Mouse (Mus musculus) heart, embryonic 14.5 days (tissue): ENCODE measurements around the gene Tmbim1. TPM values are rescaled to one million over a fixed set of nuclear protein-coding genes. Genes with fewer than 3 reads are reported as not detected.

Experiments
- ATAC-seq: fragments of 200-750 bp; cut with Nextera tagmentation; 2 replicates; pipeline ENCODE4 v1.8.0; 2017; ENCODE audit warnings: low read depth, moderate TSS enrichment; ENCODE audit not compliant: insufficient number of reproducible peaks, insufficient read depth, low FRiP score
- H3K27ac ChIP-seq, 2 experiments: fragments of 200-500 bp in 1 of 2; fragments of 300-500 bp in 1 of 2; sonication (generic) in 1 of 2; replicated peaks in 1 of 2; 2 replicates each; pipeline ENCODE4 v1.5.1; 2012 to 2014; ENCODE audit warnings: low read depth in 2 of 2, low read length in 2 of 2, control low read depth in 1 of 2, mild to moderate bottlenecking in 1 of 2, mixed read lengths in 1 of 2; ENCODE audit not compliant: control insufficient read depth in 1 of 2, insufficient read depth in 1 of 2
- H3K27me3 ChIP-seq: fragments of 300-500 bp; sonication (generic); 2 replicates; pipeline ENCODE4 v1.6.1; 2014; ENCODE audit warnings: mild to moderate bottlenecking, low read length, control low read depth; ENCODE audit not compliant: control insufficient read depth, insufficient read depth
- H3K36me3 ChIP-seq: fragments of 300-500 bp; sonication (generic); 2 replicates; pipeline ENCODE4 v1.6.1; 2014; ENCODE audit warnings: mild to moderate bottlenecking, control low read depth, low read length, mixed read lengths; ENCODE audit not compliant: control insufficient read depth, insufficient read depth
- H3K4me1 ChIP-seq, 2 experiments: fragments of 200-500 bp in 1 of 2; fragments of 300-500 bp in 1 of 2; sonication (generic) in 1 of 2; 2 replicates each; pipeline ENCODE4 v1.6.1; 2012 to 2014; ENCODE audit warnings: low read length in 2 of 2, control low read depth in 1 of 2, mixed read lengths in 1 of 2; ENCODE audit not compliant: control insufficient read depth in 2 of 2, insufficient read depth in 2 of 2
- H3K4me2 ChIP-seq: fragments of 300-500 bp; sonication (generic); 2 replicates; pipeline ENCODE4 v1.6.1; 2014; ENCODE audit warnings: mild to moderate bottlenecking, low read length
- H3K4me3 ChIP-seq, 2 experiments: fragments of 200-500 bp in 1 of 2; fragments of 300-500 bp in 1 of 2; sonication (generic) in 1 of 2; 2 replicates each; pipeline ENCODE4 v1.5.1; 2012 to 2014; ENCODE audit warnings: low read length in 2 of 2, mild to moderate bottlenecking in 2 of 2, control low read depth in 1 of 2, low read depth in 1 of 2, moderate library complexity in 1 of 2; ENCODE audit not compliant: control insufficient read depth in 1 of 2, insufficient read depth in 1 of 2
- H3K9ac ChIP-seq: fragments of 300-500 bp; sonication (generic); 2 replicates; pipeline ENCODE4 v1.6.1; 2014; ENCODE audit warnings: mild to moderate bottlenecking, low read length
- H3K9me3 ChIP-seq: fragments of 300-500 bp; sonication (generic); 2 replicates; pipeline ENCODE4 v1.6.1; 2016; ENCODE audit warnings: low read length, control low read depth; ENCODE audit not compliant: control insufficient read depth
- WGBS: fragments of 180-500 bp; shearing (Covaris S2); extraction: QIAGEN DNeasy Blood & Tissue Kit; methylation state at CpG from one replicate; pipeline ENCODE4 v1.1.7; 2014; 5-methylcytosine and 5-hydroxymethylcytosine counted together
- polyA plus RNA-seq: library from polyadenylated mRNA; unstranded; fragments of >200 nt; fragmentation: Nextera tagmentation; extraction: Ambion mirVana; gene quantifications from 2 replicates; pipeline ENCODE4 v1.2.1, GENCODE M21; 2014

The Tmbim1 gene
- polyA plus RNA-seq, 1 experiment from 2014 or later = 40.5 TPM

DNA sequence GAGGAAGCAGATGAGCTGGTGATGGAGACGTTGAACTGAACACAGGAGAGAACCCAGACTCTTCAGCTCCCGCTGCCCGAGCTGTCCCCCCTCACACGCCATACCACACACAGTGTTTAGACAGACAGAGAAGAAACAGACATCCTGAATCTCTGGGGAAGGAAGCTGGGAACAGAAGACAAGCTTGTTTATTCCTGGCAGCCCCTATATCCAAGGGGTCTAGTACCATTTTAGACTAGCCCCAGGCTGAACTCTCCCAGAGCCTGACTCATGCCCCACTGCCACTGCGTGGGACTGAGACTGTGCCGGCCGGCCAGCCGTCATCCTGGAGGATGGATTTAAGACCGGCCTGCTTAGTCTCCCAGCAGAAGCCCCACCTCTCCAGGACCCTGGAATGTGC is 30.4 kb downstream of the Tmbim1 start:
- Histone ChIP-seq H3K27me3 (no peaks in the 10 kb centered on the region), H3K9ac (no peak overlapping the region), H3K4me3 (no peak overlapping the region), H3K9me3 (no peaks in the 10 kb centered on the region), H3K36me3 (peaks cover 13% of the 10 kb centered on the region), H3K27ac (peak overlapping the region; percentile 19 to 34; a peak in 3 of 4 replicates), H3K4me2 (peak overlapping the region; percentile 3; the same call in 1 of the 2 replicates), H3K4me1 (peaks cover 26 to 55% of the 10 kb centered on the region in 2 experiments)
- WGBS = 4% methylated on average over 9 of the region's 9 CpGs
- ATAC-seq = peak; percentile 45

DNA sequence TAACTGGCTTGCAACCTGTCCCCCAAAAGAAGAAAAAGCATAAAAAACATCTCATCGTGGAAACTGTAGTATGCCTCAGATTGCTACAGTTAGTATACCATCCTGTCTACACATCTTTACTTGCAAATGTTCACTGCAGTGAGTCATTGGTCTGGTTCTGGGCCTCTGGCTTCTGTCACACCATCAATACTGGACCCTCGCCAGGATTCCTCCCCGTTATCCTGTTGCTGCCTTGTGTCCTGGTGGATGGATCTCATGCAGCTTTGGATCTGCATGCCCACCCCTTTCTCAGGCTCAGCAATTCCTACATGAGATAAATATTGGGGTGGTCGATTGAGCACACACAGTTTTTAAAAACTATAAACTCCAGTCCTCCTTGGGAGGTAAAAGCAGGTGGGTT is 33.8 kb downstream of the Tmbim1 start:
- H3K4me1 ChIP-seq = peaks cover 18 to 52% of the 10 kb centered on the region in 2 experiments
- no peaks in the 10 kb centered on the region for H3K27me3 ChIP-seq
- H3K36me3 ChIP-seq = peaks cover 26% of the 10 kb centered on the region
- H3K27ac ChIP-seq = peak overlapping the region in 1 of 2 experiments; percentile 61; a peak in 2 of 4 replicates
- ATAC-seq = no peak
- H3K9ac ChIP-seq = no peak overlapping the region
- 8% methylated on average over 4 of the region's 4 CpGs for WGBS
- no peaks in the 10 kb centered on the region for H3K9me3 ChIP-seq
- no peak overlapping the region for H3K4me3 ChIP-seq
- H3K4me2 ChIP-seq = no peak overlapping the region

DNA sequence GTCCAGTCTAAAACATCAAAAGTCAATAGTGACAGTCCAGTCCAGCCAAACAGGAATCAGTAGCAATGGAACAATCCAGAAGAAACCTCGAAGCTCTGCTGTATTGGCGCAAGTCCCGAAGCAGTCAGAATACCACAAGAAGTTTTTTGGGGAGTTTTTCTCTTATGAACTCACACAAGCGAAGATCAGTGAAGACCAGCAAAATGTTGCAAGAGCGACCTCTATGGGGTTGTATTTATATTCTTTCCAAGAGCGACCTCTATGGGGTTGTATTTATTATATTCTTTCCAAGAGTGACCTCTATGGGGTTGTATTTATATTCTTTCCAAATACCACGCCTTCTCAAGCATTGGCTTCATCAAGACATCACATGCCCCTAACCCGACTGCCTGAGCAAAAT is 36.7 kb downstream of the Tmbim1 start:
- 89% methylated on average over 8 of the region's 8 CpGs for WGBS
- no peak overlapping the region for H3K4me3 ChIP-seq
- no peaks in the 10 kb centered on the region for H3K9me3 ChIP-seq
- H3K36me3 ChIP-seq = peaks cover 55% of the 10 kb centered on the region
- peaks cover 3 to 29% of the 10 kb centered on the region in 2 experiments for H3K4me1 ChIP-seq
- H3K27me3 ChIP-seq = no peaks in the 10 kb centered on the region
- H3K9ac ChIP-seq = no peak overlapping the region
- H3K4me2 ChIP-seq = no peak overlapping the region
- no peak overlapping the region for H3K27ac ChIP-seq
- no peak for ATAC-seq

DNA sequence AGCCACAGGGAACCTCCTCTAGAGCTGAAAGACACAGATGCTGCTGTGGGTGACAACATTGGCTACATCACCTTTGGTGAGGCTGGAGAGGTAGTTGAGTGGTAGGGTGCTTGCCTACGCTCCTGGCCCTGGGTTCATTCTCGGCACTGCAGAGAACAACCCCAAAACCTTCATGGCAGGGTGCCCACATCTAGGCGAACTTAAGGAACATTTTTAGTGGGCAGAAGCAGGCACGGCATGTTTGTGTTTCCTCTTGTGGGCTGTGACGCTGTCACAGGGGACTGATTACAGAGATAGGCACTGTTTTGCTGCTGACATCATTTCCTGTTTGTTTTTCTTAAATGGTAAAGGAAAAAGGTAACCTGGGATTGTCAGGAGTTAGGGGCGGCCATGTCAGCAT is 42.9 kb downstream of the Tmbim1 start:
- H3K4me2 ChIP-seq = no peak overlapping the region
- no peak overlapping the region for H3K4me3 ChIP-seq
- H3K27ac ChIP-seq = no peak overlapping the region; a peak in 1 of 4 replicates
- no peaks in the 10 kb centered on the region for H3K27me3 ChIP-seq
- H3K4me1 ChIP-seq = peaks cover 0 to 2% of the 10 kb centered on the region in 2 experiments; a peak in 1 of 4 replicates
- H3K36me3 ChIP-seq = peaks cover 95% of the 10 kb centered on the region
- H3K9me3 ChIP-seq = no peaks in the 10 kb centered on the region
- ATAC-seq = no peak
- WGBS = 68% methylated on average over 6 of the region's 6 CpGs
- no peak overlapping the region for H3K9ac ChIP-seq

DNA sequence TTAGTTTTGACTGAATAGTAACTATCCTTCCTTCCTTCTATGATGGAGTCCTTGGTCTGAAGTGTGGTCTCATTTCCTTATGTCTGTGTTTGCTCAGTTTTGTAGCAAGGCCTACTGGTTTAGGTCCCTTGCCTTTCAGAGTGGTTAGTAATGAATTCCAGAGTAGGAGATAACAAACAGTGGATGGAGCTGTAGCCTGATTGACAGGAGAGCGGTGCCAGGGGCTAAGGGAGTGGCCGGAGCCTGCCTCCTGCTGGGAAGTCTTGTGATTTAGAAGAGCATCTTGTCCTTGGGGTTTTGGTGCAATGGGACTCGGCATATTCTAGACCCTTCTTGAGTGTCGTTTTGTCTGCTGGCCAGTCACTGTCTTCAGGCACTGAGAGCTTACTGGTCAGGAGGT is 48.6 kb downstream of the Tmbim1 start:
- 26% methylated on average over 4 of the region's 4 CpGs for WGBS
- Histone ChIP-seq H3K4me3 (no peak overlapping the region), H3K27ac (peak overlapping the region; percentile 28 to 57), H3K4me2 (no peak overlapping the region), H3K9ac (no peak overlapping the region), H3K36me3 (peaks cover 95% of the 10 kb centered on the region), H3K27me3 (no peaks in the 10 kb centered on the region), H3K4me1 (peaks cover 6 to 15% of the 10 kb centered on the region in 2 experiments), H3K9me3 (no peaks in the 10 kb centered on the region)
- ATAC-seq = no peak

DNA sequence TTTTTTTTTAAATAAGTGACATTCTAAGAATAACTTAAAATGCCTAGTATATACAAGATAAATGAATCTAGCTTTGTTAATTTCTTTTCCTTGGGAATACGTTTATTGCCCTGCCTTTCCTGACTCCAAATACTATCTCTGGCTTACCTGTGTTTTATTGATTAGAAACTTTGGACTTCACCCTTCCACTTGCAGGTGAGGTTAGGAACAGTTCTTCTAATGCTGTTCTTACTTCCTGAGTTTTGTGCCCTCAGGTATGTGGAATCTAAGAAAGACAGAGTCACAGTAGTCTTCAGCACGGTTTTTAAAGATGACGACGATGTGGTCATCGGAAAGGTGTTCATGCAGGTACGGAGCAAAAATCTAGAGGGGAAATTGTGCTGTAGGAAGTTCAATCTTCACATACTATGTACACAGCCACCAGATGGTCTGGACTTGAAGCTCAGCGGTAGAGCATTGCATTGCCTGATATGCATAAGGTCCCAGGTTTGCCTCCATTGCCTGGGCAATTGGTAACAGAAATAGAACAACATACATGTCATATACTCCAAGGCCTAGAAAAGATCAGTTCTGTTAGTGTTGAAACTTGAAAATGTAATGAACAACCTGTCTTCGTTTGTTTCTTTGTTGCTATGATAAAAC is 49.6 kb downstream of the Tmbim1 start:
- no peaks in the 10 kb centered on the region for H3K27me3 ChIP-seq
- no peak overlapping the region for H3K9ac ChIP-seq
- H3K4me3 ChIP-seq = no peak overlapping the region
- peaks cover 6 to 15% of the 10 kb centered on the region in 2 experiments for H3K4me1 ChIP-seq
- 93% methylated on average over 8 of the region's 8 CpGs for WGBS
- peaks cover 95% of the 10 kb centered on the region for H3K36me3 ChIP-seq
- no peak overlapping the region for H3K4me2 ChIP-seq
- no peak overlapping the region for H3K27ac ChIP-seq
- no peaks in the 10 kb centered on the region for H3K9me3 ChIP-seq
- ATAC-seq = no peak

DNA sequence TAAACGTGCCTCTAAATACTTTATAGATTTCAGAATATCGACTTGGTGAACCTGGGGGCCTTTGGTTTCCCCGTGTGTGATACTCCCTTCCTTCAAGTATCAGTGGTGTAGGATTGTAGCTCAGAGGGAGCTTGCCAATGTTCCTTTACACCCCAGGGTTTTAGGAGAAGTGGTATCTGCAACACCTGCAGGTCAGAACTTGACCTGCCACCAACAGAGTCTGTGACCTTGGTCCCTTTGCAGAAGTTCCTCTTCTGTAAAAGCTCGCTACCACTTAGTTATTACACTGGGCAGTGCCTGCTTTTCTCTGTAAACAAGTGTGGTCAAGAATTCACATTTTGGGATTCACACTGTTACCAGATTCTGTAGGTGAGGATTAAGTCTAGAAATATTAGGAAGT is 55.3 kb downstream of the Tmbim1 start:
- Histone ChIP-seq H3K27ac (no peak overlapping the region), H3K27me3 (no peaks in the 10 kb centered on the region)

More for the DNA sequence above, 55.3 kb downstream of the Tmbim1 start:
- H3K9ac ChIP-seq = no peak overlapping the region
- H3K36me3 ChIP-seq = peaks cover 85% of the 10 kb centered on the region
- no peaks in the 10 kb centered on the region for H3K9me3 ChIP-seq
- no peak for ATAC-seq
- no peak overlapping the region for H3K4me2 ChIP-seq
- WGBS = 84% methylated on average over 4 of the region's 4 CpGs
- H3K4me3 ChIP-seq = no peak overlapping the region
- peaks cover 11 to 48% of the 10 kb centered on the region in 2 experiments for H3K4me1 ChIP-seq
